Mouse (Mus musculus): ENCODE data around the gene Rab21.

DNA sequence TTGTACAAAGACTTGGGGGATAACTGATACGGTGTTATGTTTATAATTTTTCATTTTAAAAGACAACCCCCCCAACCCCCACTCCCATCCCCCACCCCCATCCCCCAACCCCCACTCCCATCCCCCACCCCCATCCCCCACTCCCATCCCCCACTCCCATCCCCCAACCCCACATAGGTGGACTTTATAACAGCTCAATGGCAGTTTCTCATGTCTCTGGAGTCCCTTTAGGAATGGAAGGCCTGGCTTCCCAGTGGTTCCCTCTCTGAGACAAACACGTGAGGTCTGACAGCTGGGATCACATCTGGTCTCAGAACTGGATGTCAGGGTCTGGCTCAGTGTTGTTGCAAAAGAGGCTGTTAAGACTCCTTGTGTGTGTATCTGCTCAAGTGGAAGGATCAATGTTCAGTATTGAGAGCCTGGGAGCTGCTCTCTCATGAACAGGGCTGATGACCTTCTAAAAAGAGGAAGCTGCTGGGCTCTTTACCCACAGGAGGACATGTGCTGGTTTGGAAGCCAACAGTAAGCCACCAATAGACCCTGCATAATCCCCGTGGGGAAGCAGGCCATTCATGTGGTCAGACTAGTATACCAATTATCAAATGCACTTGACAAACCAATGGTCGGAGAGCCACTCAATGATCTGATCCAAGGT lies 27.5 kb upstream of the Rab21 start:
- no peak for TF ChIP-seq CTCF (conservative IDR thresholded peaks at IDR 0.05; ENCODE audit: insufficient read depth, insufficient read length, low read depth, low read length)
- no peak for TF ChIP-seq POLR2A (IDR thresholded peaks at IDR 0.05; ENCODE audit: low read depth, low read length)

Data from kidney, adult 2 months (tissue).